Mouse (Mus musculus): ENCODE measurements around the gene Fbxo17. TPM values are rescaled to one million over a fixed set of nuclear protein-coding genes. Genes with fewer than 3 reads are reported as not detected.
A peak's percentile ranks its signal among the peaks of the same experiment; 100 is the strongest.

The Fbxo17 gene
- polyA plus RNA-seq, 1 experiment = 6.2 TPM

GRCm38 (mm10) chr7:28676811-28677541, 39.6 kb upstream of the Fbxo17 start:
- Histone ChIP-seq H3K27ac (ENCODE audit: control insufficient read depth, insufficient read depth, low read length) (peak overlapping the region; percentile 72; the same call in 1 of the 2 replicates), H3K4me3 (ENCODE audit: control insufficient read depth, insufficient read depth, low read length) (no peak overlapping the region), H3K27me3 (ENCODE audit: control insufficient read depth, insufficient read depth, low read length) (no peaks in the 10 kb centered on the region), H3K4me1 (replicated peaks; ENCODE audit: control insufficient read depth, insufficient read depth, low read length) (peaks cover 17% of the 10 kb centered on the region), H3K36me3 (ENCODE audit: control insufficient read depth, insufficient read depth, low read length) (no peaks in the 10 kb centered on the region)
- no peak for DNase-seq
- 76% methylated on average over 13 of the region's 13 CpGs for WGBS
- TF ChIP-seq CTCF (IDR thresholded peaks at IDR 0.05; ENCODE audit: borderline replicate concordance, control insufficient read depth, extremely low read depth, insufficient read depth, low read length, poor library complexity) (no peak), POLR2A (IDR thresholded peaks at IDR 0.05; ENCODE audit: control insufficient read depth, extremely low read depth, insufficient read depth, low read length, poor library complexity) (no peak)

- 98% methylated on average over 8 of the region's 8 CpGs for WGBS
- DNase-seq = no peak
- no peak overlapping the region for H3K4me3 ChIP-seq (ENCODE audit: control insufficient read depth, insufficient read depth, low read length)
- no peaks in the 10 kb centered on the region for H3K27me3 ChIP-seq (ENCODE audit: control insufficient read depth, insufficient read depth, low read length)
- H3K27ac ChIP-seq (ENCODE audit: control insufficient read depth, insufficient read depth, low read length) = peak overlapping the region; percentile 72; the same call in 1 of the 2 replicates
- peaks cover 13% of the 10 kb centered on the region for H3K4me1 ChIP-seq (replicated peaks; ENCODE audit: control insufficient read depth, insufficient read depth, low read length)
- TF ChIP-seq POLR2A (IDR thresholded peaks at IDR 0.05; ENCODE audit: control insufficient read depth, extremely low read depth, insufficient read depth, low read length, poor library complexity) = no peak
- no peak for TF ChIP-seq CTCF (IDR thresholded peaks at IDR 0.05; ENCODE audit: borderline replicate concordance, control insufficient read depth, extremely low read depth, insufficient read depth, low read length, poor library complexity)
- H3K36me3 ChIP-seq (ENCODE audit: control insufficient read depth, insufficient read depth, low read length) = no peaks in the 10 kb centered on the region
These were observed 39.0 kb upstream of the Fbxo17 start for GRCm38 (mm10) chr7:28677624-28678023.

- TF ChIP-seq CTCF (IDR thresholded peaks at IDR 0.05; ENCODE audit: borderline replicate concordance, control insufficient read depth, extremely low read depth, insufficient read depth, low read length, poor library complexity) (no peak), POLR2A (IDR thresholded peaks at IDR 0.05; ENCODE audit: control insufficient read depth, extremely low read depth, insufficient read depth, low read length, poor library complexity) (no peak)
These were observed 25.5 kb upstream of the Fbxo17 start for GRCm38 (mm10) chr7:28691075-28691474.

GRCm38 (mm10) chr7:28692545-28693320, 23.9 kb upstream of the Fbxo17 start, which contains the start of gene Fbxo27:
Fbxo27 (plus strand) TSS chr7:28692849.
- Histone ChIP-seq H3K27ac (ENCODE audit: control insufficient read depth, insufficient read depth, low read length) (no peak within 1 kb of the TSS), H3K4me3 (ENCODE audit: control insufficient read depth, insufficient read depth, low read length) (peak within 1 kb of the TSS; percentile 40), H3K36me3 (ENCODE audit: control insufficient read depth, insufficient read depth, low read length) (no peaks in the 10 kb centered on the region), H3K27me3 (ENCODE audit: control insufficient read depth, insufficient read depth, low read length) (no peaks in the 10 kb centered on the region), H3K4me1 (replicated peaks; ENCODE audit: control insufficient read depth, insufficient read depth, low read length) (peaks cover 16% of the 10 kb centered on the region)
- no peak for DNase-seq
- 65% methylated on average over 30 of the region's 30 CpGs for WGBS
- TF ChIP-seq CTCF (IDR thresholded peaks at IDR 0.05; ENCODE audit: borderline replicate concordance, control insufficient read depth, extremely low read depth, insufficient read depth, low read length, poor library complexity) (no peak), POLR2A (IDR thresholded peaks at IDR 0.05; ENCODE audit: control insufficient read depth, extremely low read depth, insufficient read depth, low read length, poor library complexity) (no peak)

More at GRCm38 (mm10) chr7:28691075-28691474, 25.5 kb upstream of the Fbxo17 start:
- DNase-seq = no peak
- Histone ChIP-seq H3K36me3 (ENCODE audit: control insufficient read depth, insufficient read depth, low read length) (no peaks in the 10 kb centered on the region), H3K4me1 (replicated peaks; ENCODE audit: control insufficient read depth, insufficient read depth, low read length) (peaks cover 16% of the 10 kb centered on the region), H3K27ac (ENCODE audit: control insufficient read depth, insufficient read depth, low read length) (no peak overlapping the region), H3K4me3 (ENCODE audit: control insufficient read depth, insufficient read depth, low read length) (no peak overlapping the region), H3K27me3 (ENCODE audit: control insufficient read depth, insufficient read depth, low read length) (no peaks in the 10 kb centered on the region)
- 82% methylated on average over 7 of the region's 7 CpGs for WGBS

GRCm38 (mm10) chr7:28693321-28693966, 23.2 kb upstream of the Fbxo17 start:
- Histone ChIP-seq H3K27ac (ENCODE audit: control insufficient read depth, insufficient read depth, low read length) (no peak overlapping the region), H3K27me3 (ENCODE audit: control insufficient read depth, insufficient read depth, low read length) (no peaks in the 10 kb centered on the region), H3K36me3 (ENCODE audit: control insufficient read depth, insufficient read depth, low read length) (no peaks in the 10 kb centered on the region), H3K4me3 (ENCODE audit: control insufficient read depth, insufficient read depth, low read length) (peak overlapping the region; percentile 40), H3K4me1 (replicated peaks; ENCODE audit: control insufficient read depth, insufficient read depth, low read length) (peaks cover 16% of the 10 kb centered on the region)
- peak; percentile 16; the same call in 1 of the 2 replicates for TF ChIP-seq CTCF (IDR thresholded peaks at IDR 0.05; ENCODE audit: borderline replicate concordance, control insufficient read depth, extremely low read depth, insufficient read depth, low read length, poor library complexity)
- no peak for TF ChIP-seq POLR2A (IDR thresholded peaks at IDR 0.05; ENCODE audit: control insufficient read depth, extremely low read depth, insufficient read depth, low read length, poor library complexity)
- DNase-seq = peak; percentile 87
- WGBS = 5% methylated on average over 38 of the region's 38 CpGs

GRCm38 (mm10) chr7:28694423-28694822, 22.2 kb upstream of the Fbxo17 start:
- no peak overlapping the region for H3K27ac ChIP-seq (ENCODE audit: control insufficient read depth, insufficient read depth, low read length)
- peaks cover 16% of the 10 kb centered on the region for H3K4me1 ChIP-seq (replicated peaks; ENCODE audit: control insufficient read depth, insufficient read depth, low read length)
- no peak for DNase-seq
- no peak for TF ChIP-seq CTCF (IDR thresholded peaks at IDR 0.05; ENCODE audit: borderline replicate concordance, control insufficient read depth, extremely low read depth, insufficient read depth, low read length, poor library complexity)
- no peak for TF ChIP-seq POLR2A (IDR thresholded peaks at IDR 0.05; ENCODE audit: control insufficient read depth, extremely low read depth, insufficient read depth, low read length, poor library complexity)
- H3K27me3 ChIP-seq (ENCODE audit: control insufficient read depth, insufficient read depth, low read length) = no peaks in the 10 kb centered on the region
- H3K4me3 ChIP-seq (ENCODE audit: control insufficient read depth, insufficient read depth, low read length) = no peak overlapping the region
- no peaks in the 10 kb centered on the region for H3K36me3 ChIP-seq (ENCODE audit: control insufficient read depth, insufficient read depth, low read length)
- 25% methylated on average over 14 of the region's 14 CpGs for WGBS
